Mouse (Mus musculus) left cerebral cortex, postnatal 25 days (tissue): Measurements from ENCODE around the gene Rasgef1b. TPM values are rescaled to one million over a fixed set of nuclear protein-coding genes. Genes with fewer than 3 reads are reported as not detected.

Experiments
- total RNA-seq, 2 experiments: library from RNA; stranded (reverse); gene quantifications; 2 replicates each; pipeline ENCODE4 v1.2.3; 2021

The Rasgef1b gene
- total RNA-seq, 2 experiments from 2014 or later = 73.1 to 92.6 TPM

Other genes starting within 250 kb of the Rasgef1b start
- under 1 TPM; 0.78 to 0.89 TPM for gene Vamp9, start 177.2 kb upstream of the Rasgef1b start, total RNA-seq
- 100 to 1,000 TPM; 182 to 185 TPM for gene Hnrnpd, start 249.9 kb upstream of the Rasgef1b start, total RNA-seq
- gene 4930524J08Rik, start 250.0 kb upstream of the Rasgef1b start, total RNA-seq = 1 to 10 TPM; 1.5 to 1.6 TPM